ENCODE assay signal across 15 mouse cellular contexts in the genomic region with DNA sequence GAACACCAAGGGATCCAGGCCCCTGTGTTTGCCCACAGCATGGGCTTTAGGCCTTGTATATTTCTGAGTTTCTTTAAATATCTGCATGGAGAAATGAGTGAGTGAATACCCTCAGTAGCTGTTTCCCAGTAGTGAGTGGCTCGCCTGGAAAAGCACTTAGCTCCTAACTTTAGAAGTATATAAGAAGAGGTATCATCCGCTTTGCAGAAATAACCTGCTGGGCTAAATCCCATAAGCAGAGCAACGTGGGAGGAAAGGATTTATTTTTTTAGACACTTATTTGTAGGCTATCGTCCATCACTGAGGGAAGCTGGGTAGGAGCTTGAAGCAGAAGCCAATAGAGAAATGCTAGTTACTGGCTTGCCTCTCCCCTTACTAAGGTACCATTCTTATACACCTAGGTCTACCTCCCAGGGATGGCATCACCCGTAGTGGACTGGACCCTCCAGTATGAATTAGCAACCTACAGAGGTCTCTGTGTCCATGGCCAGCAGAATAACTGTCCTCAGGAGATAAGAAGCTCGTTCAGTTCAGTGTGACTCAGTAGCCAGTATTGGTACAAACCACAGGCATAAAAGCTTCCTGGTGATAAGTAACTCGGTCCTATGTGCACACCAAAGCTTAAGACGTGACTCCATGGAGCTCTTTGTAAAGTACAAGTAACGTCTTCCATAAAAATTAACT.
"Had no signal": no experiment of that assay in that cellular context is flagged by ENCODE, and none has a peak within 500 bp of the region (broad histone marks: within the 10 kb centered on the region; RNA-seq: fewer than 3 reads in every experiment).

No protein-coding gene starts in this region.

- H3K4me3 ChIP-seq: left cerebral cortex, adult 2 months; limb, embryonic 10.5 days; midbrain, embryonic 12.5 days had no signal

- H3K9me3 ChIP-seq: limb, embryonic 10.5 days; midbrain, embryonic 12.5 days had no signal

- H3K4me1 ChIP-seq: midbrain, embryonic 12.5 days had no signal

- H3K27ac ChIP-seq: left cerebral cortex, adult 2 months; limb, embryonic 10.5 days; macrophage; midbrain, embryonic 12.5 days; stomach, postnatal 0 days had no signal

- H3K27me3 ChIP-seq: midbrain, embryonic 12.5 days had no signal

- ATAC-seq: intestine, embryonic 16.5 days; midbrain, embryonic 16.5 days had no signal

- H3K9ac ChIP-seq: midbrain, embryonic 12.5 days had no signal

- H3K4me2 ChIP-seq: midbrain, embryonic 12.5 days had no signal

- DNase-seq: kidney, adult 8-10 months; kidney, postnatal 25 days; lung, adult 2 months; lung, postnatal 10 days; right cerebral cortex, adult 18-20 months; right cerebral cortex, postnatal 25 days; thymus, adult 18-20 months; thymus, postnatal 14 days had no signal
